Mouse (Mus musculus) sigmoid colon, adult 10 weeks (tissue): ENCODE data around the gene AY761184. TPM values are rescaled to one million over a fixed set of nuclear protein-coding genes. Genes with fewer than 3 reads are reported as not detected.

ENCODE experiments used
- polyA plus RNA-seq: library from polyadenylated mRNA; stranded (reverse); fragments of 350-450 nt; fragmentation: Illumina TruSeq; extraction: RNeasy Lipid Tissue Mini Kit (QIAGEN cat#74804); gene quantifications from one replicate; pipeline ENCODE4 v1.2.3, GENCODE M21; 2014; ENCODE audit warnings: low read depth, low replicate concordance

Gene AY761184
- polyA plus RNA-seq, result not detected

DNA sequence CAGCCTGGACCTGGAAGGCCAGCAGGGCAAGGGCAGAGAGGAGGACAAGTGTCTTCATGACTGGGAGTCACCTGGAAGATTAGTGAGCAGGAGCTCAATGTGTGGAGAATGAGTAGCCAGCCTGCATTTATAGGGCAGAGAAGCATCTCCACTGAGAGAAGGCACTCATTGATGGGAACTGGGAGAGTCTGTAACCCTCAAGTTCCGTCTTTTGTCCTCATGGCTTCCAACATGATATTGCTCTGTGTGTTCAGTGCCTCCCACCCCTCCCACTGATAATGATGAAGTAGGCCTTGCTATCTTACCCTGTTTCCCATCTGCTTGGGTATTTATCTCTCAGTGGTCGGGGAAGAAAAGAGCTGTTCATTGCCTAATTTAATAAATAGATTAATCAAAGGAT, at the start of gene AY761184:
Gene AY761184, minus strand, starts transcription at position 101 of the 400 bp plus-strand sequence.

DNA sequence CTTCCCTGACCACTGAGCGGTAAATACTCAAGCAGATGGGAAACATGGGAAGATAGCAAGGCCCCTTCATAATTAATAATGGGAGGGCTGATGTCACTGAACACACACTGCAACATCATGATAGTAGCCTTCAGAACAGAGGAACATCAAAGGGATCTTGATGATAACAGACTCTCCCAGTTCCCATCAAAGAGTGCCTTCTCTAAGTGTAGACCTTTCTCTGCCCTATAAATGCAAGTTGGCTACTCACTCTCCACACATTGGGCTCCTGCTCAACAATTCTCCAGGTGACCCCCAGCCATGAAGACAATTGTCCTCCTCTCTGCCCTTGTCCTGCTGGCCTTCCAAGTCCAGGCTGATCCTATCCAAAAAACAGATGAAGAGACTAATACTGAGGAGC, 37.9 kb downstream of the AY761184 start, which contains the start of gene Defa34:
Gene Defa34, plus strand, starts transcription at position 301 of the 400 bp plus-strand sequence.

DNA sequence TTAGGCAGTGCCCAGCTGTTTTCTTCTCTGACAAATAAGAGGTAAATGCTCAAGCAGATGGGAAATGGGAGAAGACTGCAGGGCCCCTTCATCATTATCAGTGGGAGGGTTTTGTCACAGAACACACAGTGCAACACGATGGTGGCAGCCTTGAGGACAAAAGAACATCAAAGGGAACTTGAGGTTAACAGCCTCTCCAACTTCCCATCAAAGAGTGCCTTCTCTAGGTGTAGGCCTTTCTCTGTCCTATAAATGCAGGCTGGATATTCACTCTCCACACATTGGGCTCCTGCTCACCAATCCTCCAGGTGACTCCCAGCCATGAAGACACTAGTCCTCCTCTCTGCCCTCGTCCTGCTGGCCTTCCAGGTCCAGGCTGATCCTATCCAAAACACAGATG, 48.0 kb downstream of the AY761184 start, which contains the start of gene Defa17:
Gene Defa17, plus strand, starts transcription at position 301 of the 400 bp plus-strand sequence.

Other genes with a start within 250 kb of the AY761184 start
- gene Gm7849, start 247.1 kb downstream of the AY761184 start, polyA plus RNA-seq, result not detected
- not detected for gene Defa20, start 194.4 kb downstream of the AY761184 start, polyA plus RNA-seq
- not detected for gene Defa32, start 174.6 kb downstream of the AY761184 start, polyA plus RNA-seq
- not detected for gene Defa37, start 138.3 kb downstream of the AY761184 start, polyA plus RNA-seq
- gene Defa28, start 120.6 kb downstream of the AY761184 start, polyA plus RNA-seq, result not detected
- gene Gm7861, start 109.1 kb downstream of the AY761184 start, polyA plus RNA-seq, result not detected
- gene Defa26, start 85.5 kb downstream of the AY761184 start, polyA plus RNA-seq, result not detected
- gene Defa17, start 47.9 kb downstream of the AY761184 start, polyA plus RNA-seq, result not detected
- not detected for gene Defa34, start 37.8 kb downstream of the AY761184 start, polyA plus RNA-seq
- gene Defa24, start 30.8 kb upstream of the AY761184 start, polyA plus RNA-seq, result not detected
- not detected for gene Defb50, start 119.9 kb upstream of the AY761184 start, polyA plus RNA-seq
- gene Defb2, start 136.3 kb upstream of the AY761184 start, polyA plus RNA-seq, result not detected
- not detected for gene Defb10, start 155.3 kb upstream of the AY761184 start, polyA plus RNA-seq
- gene Defb9, start 181.8 kb upstream of the AY761184 start, polyA plus RNA-seq, result not detected
- gene Defb11, start 202.8 kb upstream of the AY761184 start, polyA plus RNA-seq, result not detected
- gene Defb15, start 229.1 kb upstream of the AY761184 start, polyA plus RNA-seq, result not detected
- not detected for gene Defb35, start 234.7 kb upstream of the AY761184 start, polyA plus RNA-seq
- not detected for gene Defb13, start 243.1 kb upstream of the AY761184 start, polyA plus RNA-seq